Mouse (Mus musculus) olfactory bulb, adult 2 months (tissue): ENCODE results near the gene Mzt1. TPM values are rescaled to one million over a fixed set of nuclear protein-coding genes. Genes with fewer than 3 reads are reported as not detected.

ENCODE experiments used
- H3K27ac ChIP-seq: fragments of 200-500 bp; 2 replicates; pipeline ENCODE4 v1.5.1; 2012; ENCODE audit warnings: low read depth, low read length; ENCODE audit not compliant: insufficient read depth
- H3K4me1 ChIP-seq: fragments of 200-500 bp; 2 replicates; pipeline ENCODE4 v1.6.1; 2012; ENCODE audit warnings: low read length; ENCODE audit not compliant: control insufficient read depth, insufficient read depth
- H3K4me3 ChIP-seq: fragments of 200-500 bp; 2 replicates; pipeline ENCODE4 v1.5.1; 2012; ENCODE audit warnings: mild to moderate bottlenecking, low read depth, low read length, moderate library complexity; ENCODE audit not compliant: insufficient read depth
- CTCF ChIP-seq: fragments of 200-500 bp; IDR thresholded peaks from 2 replicates; pipeline ENCODE4 v1.5.1; 2012; ENCODE audit warnings: low read depth, mild to moderate bottlenecking, low read length, moderate library complexity; ENCODE audit not compliant: insufficient read depth
- POLR2A ChIP-seq: fragments of 200-500 bp; IDR thresholded peaks from 2 replicates; pipeline ENCODE4 v1.6.1; 2012; ENCODE audit warnings: mild to moderate bottlenecking, low read depth, low read length, moderate library complexity; ENCODE audit not compliant: insufficient read depth
- WGBS: fragments of 180-500 bp; shearing (Covaris S2); methylation state at CpG from one replicate; pipeline ENCODE4 v1.1.7; 2018; 5-methylcytosine and 5-hydroxymethylcytosine counted together
- polyA plus RNA-seq: library from polyadenylated mRNA; stranded (reverse); fragments of >200 nt; gene quantifications from 2 replicates; pipeline ENCODE4 v1.2.4, GENCODE M21; 2012; ENCODE audit warnings: low replicate concordance; ENCODE audit not compliant: missing spikeins, insufficient read depth, insufficient read length

Gene Mzt1
- not detected in 2 replicates for polyA plus RNA-seq

- WGBS: under 1% methylated on average over 81 of the region's 81 CpGs
- TF ChIP-seq CTCF (no peak), POLR2A (peak; percentile 74; the same call in 1 of the 2 replicates)
- Histone ChIP-seq H3K27ac (no peak within 1 kb of the TSS), H3K4me1 (peaks cover 10% of the 10 kb centered on the region), H3K4me3 (peak within 1 kb of the TSS; percentile 78)
Observed at GRCm38 (mm10) chr14:99046031-99046781, at the start of gene Mzt1, which contains the start of gene Bora. Mzt1 (minus strand) TSS chr14:99046134. Bora (plus strand) TSS chr14:99046222.

DNA sequence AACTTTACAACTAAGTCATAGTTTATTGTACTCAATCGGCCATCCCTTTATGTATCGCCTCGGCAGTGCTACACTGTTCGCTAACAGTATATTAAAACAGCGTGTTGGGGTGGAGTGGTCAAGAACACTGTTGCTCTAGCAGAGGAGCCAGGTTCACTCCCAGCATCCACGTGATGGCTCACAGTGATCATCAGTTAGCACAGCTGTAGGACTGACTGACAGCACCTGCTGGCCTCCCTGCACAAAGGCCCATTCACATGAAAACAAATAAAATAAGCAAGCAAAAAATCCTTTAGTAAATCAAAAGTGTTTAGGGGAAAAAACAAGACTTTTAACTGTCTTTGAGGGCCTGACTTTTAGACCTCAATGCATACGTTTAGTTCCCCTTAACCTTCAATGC is 43.0 kb upstream of the Mzt1 start:
- no peaks in the 10 kb centered on the region for H3K4me1 ChIP-seq
- no peak overlapping the region for H3K27ac ChIP-seq
- TF ChIP-seq CTCF (no peak), POLR2A (no peak)
- no peak overlapping the region for H3K4me3 ChIP-seq
- 91% methylated on average over 7 of the region's 7 CpGs for WGBS

DNA sequence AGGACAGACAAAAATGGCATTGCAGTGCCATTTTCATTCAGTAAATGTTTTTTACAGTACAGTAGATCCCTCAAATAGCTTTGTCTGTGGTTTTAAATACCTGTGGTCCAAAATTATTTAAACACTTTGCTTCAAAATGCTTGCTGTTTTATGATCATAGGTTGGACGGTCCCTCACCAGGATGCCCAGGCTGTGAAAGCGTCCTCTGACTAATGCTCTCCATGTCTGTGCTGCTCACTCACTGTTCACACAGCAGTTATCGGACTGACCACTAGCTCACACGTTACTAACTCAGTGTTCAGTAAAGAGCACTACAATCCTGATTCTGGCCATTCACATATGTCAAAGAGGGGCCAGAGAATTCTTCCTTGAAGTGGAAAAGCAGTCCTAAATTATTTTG is 25.2 kb upstream of the Mzt1 start:
- WGBS: 93% methylated on average over 4 of the region's 4 CpGs
- Histone ChIP-seq H3K4me3 (no peak overlapping the region), H3K27ac (no peak overlapping the region), H3K4me1 (no peaks in the 10 kb centered on the region)
- TF ChIP-seq POLR2A (no peak), CTCF (no peak)

- H3K4me1 ChIP-seq: peaks cover 3% of the 10 kb centered on the region; the same call in 1 of the 2 replicates
- H3K4me3 ChIP-seq: no peak overlapping the region
- TF ChIP-seq POLR2A (no peak), CTCF (no peak)
- 96% methylated on average over 2 of the region's 2 CpGs for WGBS
- H3K27ac ChIP-seq: no peak overlapping the region
Observed at GRCm38 (mm10) chr14:99063091-99063490, 17.2 kb upstream of the Mzt1 start.

- Histone ChIP-seq H3K4me1 (peaks cover 3% of the 10 kb centered on the region; the same call in 1 of the 2 replicates), H3K27ac (no peak overlapping the region), H3K4me3 (peak overlapping the region; percentile 27)
- TF ChIP-seq CTCF (no peak), POLR2A (no peak)
- 29% methylated on average over 12 of the region's 12 CpGs for WGBS
Observed at GRCm38 (mm10) chr14:99060616-99061015, 14.7 kb upstream of the Mzt1 start.

GRCm38 (mm10) chr14:99058959-99059586 is 13.1 kb upstream of the Mzt1 start:
- 91% methylated on average over 7 of the region's 7 CpGs for WGBS
- TF ChIP-seq CTCF: no peak
- TF ChIP-seq POLR2A: no peak
- Histone ChIP-seq H3K4me3 (no peak overlapping the region), H3K27ac (no peak overlapping the region), H3K4me1 (peaks cover 3% of the 10 kb centered on the region; the same call in 1 of the 2 replicates)

DNA sequence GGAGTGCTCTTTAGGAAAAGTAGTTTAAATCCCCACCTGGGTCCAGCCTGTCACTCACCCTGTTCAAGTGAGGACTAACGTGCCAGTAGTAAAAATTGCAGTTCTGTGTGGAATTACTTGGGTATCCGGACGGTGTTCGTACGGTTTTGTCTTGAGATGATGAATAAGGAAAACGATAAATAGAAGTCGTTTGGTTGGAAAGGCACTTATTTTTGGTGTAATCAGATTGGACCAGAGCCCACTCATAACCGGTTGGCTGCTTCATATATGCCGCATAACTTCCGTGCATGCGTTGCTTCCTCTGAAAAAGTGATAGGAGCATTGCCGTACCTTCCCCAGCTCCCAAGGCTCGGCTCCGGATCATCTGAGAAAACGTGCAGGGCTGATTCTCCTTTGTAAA is 848 bp upstream of the Mzt1 start:
- under 1% methylated on average over 15 of the region's 15 CpGs for WGBS
- TF ChIP-seq CTCF (no peak), POLR2A (no peak)
- Histone ChIP-seq H3K4me3 (peak overlapping the region; percentile 78), H3K4me1 (peaks cover 10% of the 10 kb centered on the region), H3K27ac (no peak overlapping the region)

DNA sequence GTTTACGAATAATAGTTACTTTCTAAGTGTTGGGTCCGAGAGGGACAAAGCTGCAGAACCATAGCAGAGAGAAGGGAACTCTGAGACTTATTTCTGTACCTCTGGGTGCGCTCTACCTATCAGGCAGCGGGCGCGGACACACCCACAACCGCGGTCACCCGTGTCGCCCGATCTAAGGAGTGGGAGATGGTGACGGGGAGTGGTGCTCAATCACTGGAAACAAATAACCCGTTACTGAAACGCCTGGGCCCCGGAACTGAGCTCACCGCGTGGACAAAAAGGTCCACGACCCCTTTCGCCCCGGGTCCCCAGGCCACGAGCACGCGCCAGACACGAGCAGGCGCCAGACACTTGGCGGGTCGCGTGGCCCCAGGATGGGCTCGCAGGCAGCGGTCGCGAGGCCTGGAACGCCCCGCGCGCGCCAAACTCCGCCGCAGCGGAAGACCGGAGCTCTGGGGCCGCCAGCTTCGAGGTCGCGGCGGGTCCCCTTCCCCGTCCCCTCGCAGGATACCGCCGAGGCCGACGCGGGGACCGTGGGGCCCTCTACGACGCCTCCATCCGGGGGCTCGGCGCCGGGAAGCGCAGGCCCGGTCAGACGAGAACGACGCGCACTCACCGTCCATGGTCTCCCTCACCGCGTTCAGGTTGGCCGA is 430 bp downstream of the Mzt1 start:
- WGBS: under 1% methylated on average over 70 of the region's 70 CpGs

More for the DNA sequence above, 430 bp downstream of the Mzt1 start:
- Histone ChIP-seq H3K4me3 (peak overlapping the region; percentile 78), H3K27ac (no peak overlapping the region), H3K4me1 (peaks cover 10% of the 10 kb centered on the region)
- TF ChIP-seq POLR2A (no peak; the same call in 1 of the 2 replicates), CTCF (no peak)
